Mouse (Mus musculus) forebrain, postnatal 0 days (tissue): ENCODE measurements at regions not wholly inside any gene's neighbourhood (a gene's known extent, or its start where the extent isn't known, plus 50 kb on each side); places are given as distances from the start of the nearest gene placed in this dataset.

Experiments
- ATAC-seq: fragments of 200-750 bp; cut with Nextera tagmentation; 2 replicates; pipeline ENCODE4 v1.8.0; 2017; ENCODE audit warnings: mild to moderate bottlenecking, moderate library complexity
- DNase-seq: peaks from one replicate; pipeline ENCODE4 v3.0.0-alpha.2; 2015
- H3K27ac ChIP-seq: fragments of 300-500 bp; sonication (generic); 2 replicates; pipeline ENCODE4 v1.5.1; 2014; ENCODE audit warnings: low read depth, mild to moderate bottlenecking, antibody characterized with exemption, low read length, moderate library complexity, mixed read lengths
- H3K27me3 ChIP-seq: fragments of 300-500 bp; sonication (generic); 2 replicates; pipeline ENCODE4 v1.6.1; 2014; ENCODE audit warnings: mild to moderate bottlenecking, low read length, mixed read lengths; ENCODE audit not compliant: insufficient read depth
- H3K36me3 ChIP-seq: fragments of 300-500 bp; sonication (generic); 2 replicates; pipeline ENCODE4 v1.6.1; 2014; ENCODE audit warnings: mild to moderate bottlenecking, moderate library complexity; ENCODE audit not compliant: insufficient read depth
- H3K4me1 ChIP-seq: fragments of 300-500 bp; sonication (generic); 2 replicates; pipeline ENCODE4 v1.6.1; 2014; ENCODE audit warnings: antibody characterized with exemption; ENCODE audit not compliant: insufficient read depth
- H3K4me2 ChIP-seq: fragments of 300-500 bp; sonication (generic); 2 replicates; pipeline ENCODE4 v1.6.1; 2014; ENCODE audit warnings: low read depth, mild to moderate bottlenecking, moderate library complexity
- H3K4me3 ChIP-seq: fragments of 300-500 bp; sonication (generic); 2 replicates; pipeline ENCODE4 v1.5.1; 2014; ENCODE audit warnings: low read depth, low read length, mixed read lengths
- H3K9ac ChIP-seq: fragments of 300-500 bp; sonication (generic); 2 replicates; pipeline ENCODE4 v1.6.1; 2014; ENCODE audit warnings: mild to moderate bottlenecking
- H3K9me3 ChIP-seq: fragments of 300-500 bp; sonication (generic); 2 replicates; pipeline ENCODE4 v1.6.1; 2016; ENCODE audit warnings: low read length
- CTCF ChIP-seq: sonication (generic); IDR thresholded peaks from 2 replicates; pipeline ENCODE4 v1.5.1; 2016; ENCODE audit warnings: antibody characterized with exemption, control low read depth, low read depth
- WGBS: fragments of 180-500 bp; shearing (Covaris S2); extraction: QIAGEN DNeasy Blood & Tissue Kit; methylation state at CpG from one replicate; pipeline ENCODE4 v1.1.7; 2014; 5-methylcytosine and 5-hydroxymethylcytosine counted together

GRCm38 (mm10) chr6:135632671-135633070 is 270.3 kb downstream of the Emp1 start:
- Histone ChIP-seq H3K4me2 (no peak overlapping the region), H3K4me3 (no peak overlapping the region), H3K9me3 (0 out of 2 replicates have a peak, but pooled peaks cover 5% of the 10 kb centered on the region), H3K4me1 (peaks cover 11% of the 10 kb centered on the region), H3K9ac (no peak overlapping the region), H3K36me3 (no peaks in the 10 kb centered on the region), H3K27me3 (no peaks in the 10 kb centered on the region), H3K27ac (peak overlapping the region; percentile 35; the same call in 1 of the 2 replicates)
- DNase-seq (no peak), ATAC-seq (peak; percentile 32; the same call in 1 of the 2 replicates)
- TF ChIP-seq CTCF: no peak
- 71% methylated on average over 5 of the region's 5 CpGs for WGBS

GRCm38 (mm10) chr6:135636648-135637047 is 274.3 kb downstream of the Emp1 start:
- TF ChIP-seq CTCF: no peak
- WGBS: 70% methylated on average over 8 of the region's 8 CpGs

GRCm38 (mm10) chr6:135642711-135643110 is 280.4 kb downstream of the Emp1 start:
- Histone ChIP-seq H3K36me3 (no peaks in the 10 kb centered on the region), H3K4me2 (no peak overlapping the region), H3K9me3 (no peaks in the 10 kb centered on the region), H3K4me1 (no peaks in the 10 kb centered on the region), H3K9ac (no peak overlapping the region), H3K4me3 (no peak overlapping the region), H3K27me3 (no peaks in the 10 kb centered on the region), H3K27ac (no peak overlapping the region)
- ATAC-seq (peak; percentile 56), DNase-seq (no peak)
- 68% methylated on average over 5 of the region's 5 CpGs for WGBS
- no peak for TF ChIP-seq CTCF

More at GRCm38 (mm10) chr6:135636648-135637047, 274.3 kb downstream of the Emp1 start:
- DNase-seq: peak; percentile 46
- no peaks in the 10 kb centered on the region for H3K36me3 ChIP-seq
- peak; percentile 72 for ATAC-seq
- no peak overlapping the region for H3K9ac ChIP-seq
- H3K4me1 ChIP-seq: peaks cover 5% of the 10 kb centered on the region
- H3K4me3 ChIP-seq: no peak overlapping the region
- no peaks in the 10 kb centered on the region for H3K9me3 ChIP-seq
- peak overlapping the region; percentile 35; the same call in 1 of the 2 replicates for H3K27ac ChIP-seq
- H3K4me2 ChIP-seq: no peak overlapping the region
- H3K27me3 ChIP-seq: no peaks in the 10 kb centered on the region

GRCm38 (mm10) chr6:135646177-135646576 is 283.8 kb downstream of the Emp1 start:
- Histone ChIP-seq H3K36me3 (no peaks in the 10 kb centered on the region), H3K4me1 (no peaks in the 10 kb centered on the region), H3K27ac (no peak overlapping the region), H3K9me3 (no peaks in the 10 kb centered on the region), H3K4me2 (no peak overlapping the region), H3K27me3 (no peaks in the 10 kb centered on the region), H3K9ac (no peak overlapping the region), H3K4me3 (no peak overlapping the region)
- DNase-seq (no peak), ATAC-seq (no peak)
- 59% methylated on average over 1 of the region's 1 CpGs for WGBS
- no peak for TF ChIP-seq CTCF

- TF ChIP-seq CTCF: no peak
- no peak overlapping the region for H3K4me2 ChIP-seq
- no peak overlapping the region for H3K27ac ChIP-seq
- DNase-seq: no peak
- H3K9ac ChIP-seq: no peak overlapping the region
- H3K36me3 ChIP-seq: no peaks in the 10 kb centered on the region
- H3K27me3 ChIP-seq: no peaks in the 10 kb centered on the region
- WGBS: 88% methylated on average over 3 of the region's 3 CpGs
- no peaks in the 10 kb centered on the region for H3K4me1 ChIP-seq
- no peak for ATAC-seq
- no peak overlapping the region for H3K4me3 ChIP-seq
- no peaks in the 10 kb centered on the region for H3K9me3 ChIP-seq
These were observed 290.7 kb downstream of the Emp1 start for GRCm38 (mm10) chr6:135653002-135653401.

- DNase-seq (peak; percentile 66), ATAC-seq (peak; percentile 83)
- no peaks in the 10 kb centered on the region for H3K9me3 ChIP-seq
- H3K27me3 ChIP-seq: no peaks in the 10 kb centered on the region
- no peaks in the 10 kb centered on the region for H3K4me1 ChIP-seq
- no peak overlapping the region for H3K4me3 ChIP-seq
- no peak overlapping the region for H3K9ac ChIP-seq
- no peak overlapping the region for H3K4me2 ChIP-seq
- H3K36me3 ChIP-seq: no peaks in the 10 kb centered on the region
- 65% methylated on average over 3 of the region's 3 CpGs for WGBS
- TF ChIP-seq CTCF: no peak
- H3K27ac ChIP-seq: peak overlapping the region; percentile 36; the same call in 1 of the 2 replicates
These were observed 300.0 kb downstream of the Emp1 start for GRCm38 (mm10) chr6:135662386-135662785.

- TF ChIP-seq CTCF: no peak
- 77% methylated on average over 4 of the region's 4 CpGs for WGBS
- peak overlapping the region; percentile 36; the same call in 1 of the 2 replicates for H3K27ac ChIP-seq
- no peaks in the 10 kb centered on the region for H3K36me3 ChIP-seq
- H3K27me3 ChIP-seq: no peaks in the 10 kb centered on the region
- no peak overlapping the region for H3K4me3 ChIP-seq
- no peaks in the 10 kb centered on the region for H3K4me1 ChIP-seq
- no peaks in the 10 kb centered on the region for H3K9me3 ChIP-seq
- peak; percentile 64; the same call in 1 of the 2 replicates for ATAC-seq
- H3K9ac ChIP-seq: no peak overlapping the region
- H3K4me2 ChIP-seq: no peak overlapping the region
- DNase-seq: peak; percentile 38
These were observed 300.6 kb downstream of the Emp1 start for GRCm38 (mm10) chr6:135662801-135663537.
